Mouse (Mus musculus): ENCODE results near the gene Atp2b2. TPM values are rescaled to one million over a fixed set of nuclear protein-coding genes. Genes with fewer than 3 reads are reported as not detected.

Gene Atp2b2
- polyA plus RNA-seq, 1 experiment from 2014 or later, result 0.15 TPM

DNA sequence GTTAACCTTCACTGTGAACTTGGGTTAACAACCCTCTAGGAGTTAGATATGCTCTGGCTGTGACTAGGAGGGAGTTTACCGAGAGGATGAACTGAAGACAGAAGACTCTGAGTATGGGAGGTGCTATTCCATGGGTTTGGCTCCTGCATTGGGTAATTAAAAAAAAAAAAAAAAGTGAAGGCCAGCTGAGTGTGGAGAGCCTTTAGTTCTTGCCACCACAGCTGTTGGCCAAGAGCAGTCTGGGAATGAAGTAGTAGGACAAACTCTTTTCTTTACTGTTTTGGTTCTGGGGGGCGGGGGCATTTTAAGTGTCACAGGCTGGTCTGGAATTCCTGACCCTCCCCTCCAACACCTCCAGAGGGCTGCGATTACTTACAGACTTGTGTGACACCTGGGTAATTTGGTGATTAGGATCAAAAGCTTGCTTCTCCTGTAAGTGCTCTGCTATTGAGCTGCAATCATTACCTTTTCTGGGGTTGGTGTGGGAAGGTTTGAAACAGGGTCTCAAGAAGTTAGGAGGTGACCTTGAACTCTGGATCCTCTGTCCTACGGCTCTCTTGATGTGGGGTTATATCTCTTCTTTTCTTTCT is 346.6 kb downstream of the Atp2b2 start:
- peak overlapping the region; percentile 92 for H3K27ac ChIP-seq (ENCODE audit: low read length)
- H3K36me3 ChIP-seq (ENCODE audit: control insufficient read depth, insufficient read depth, low read length), result no peaks in the 10 kb centered on the region; the same call in 1 of the 2 replicates
- peak overlapping the region; percentile 85 for H3K4me3 ChIP-seq (ENCODE audit: low read length)
- H3K9ac ChIP-seq (ENCODE audit: low read length), result peak overlapping the region; percentile 60
- H3K4me2 ChIP-seq (ENCODE audit: low read depth, low read length), result peak overlapping the region; percentile 96
- ATAC-seq (ENCODE audit: low read depth), result no peak
- peaks cover 21% of the 10 kb centered on the region for H3K4me1 ChIP-seq (replicated peaks; ENCODE audit: control insufficient read depth, insufficient read depth, low read length)
- H3K9me3 ChIP-seq (ENCODE audit: control insufficient read depth, low read length), result no peaks in the 10 kb centered on the region
- WGBS, result 45% methylated on average over 4 of the region's 4 CpGs
- no peaks in the 10 kb centered on the region for H3K27me3 ChIP-seq (ENCODE audit: control insufficient read depth, insufficient read depth, low read depth, low read length)

DNA sequence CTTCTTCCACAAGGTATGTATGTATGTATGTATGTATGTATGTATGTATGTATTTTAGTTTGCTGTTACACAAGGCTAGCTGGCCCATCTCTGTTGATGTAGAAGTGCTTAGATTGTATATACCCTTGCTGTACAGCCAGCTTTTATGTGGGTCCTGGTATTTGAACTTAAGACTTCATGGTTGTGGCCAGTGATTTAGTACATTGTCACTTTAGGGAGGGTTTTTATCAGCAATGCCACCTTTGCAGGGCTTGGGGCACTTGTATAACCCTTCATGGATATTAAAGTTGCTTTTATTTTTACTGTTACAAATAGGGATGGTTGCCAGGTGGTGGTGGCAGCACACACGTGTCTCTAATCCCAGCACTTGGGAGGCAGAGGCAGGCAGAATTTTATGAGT is 347.2 kb downstream of the Atp2b2 start:
- Histone ChIP-seq H3K27me3 (ENCODE audit: control insufficient read depth, insufficient read depth, low read depth, low read length) (no peaks in the 10 kb centered on the region), H3K9ac (ENCODE audit: low read length) (no peak overlapping the region), H3K4me3 (ENCODE audit: low read length) (no peak overlapping the region), H3K4me1 (replicated peaks; ENCODE audit: control insufficient read depth, insufficient read depth, low read length) (peaks cover 27% of the 10 kb centered on the region), H3K4me2 (ENCODE audit: low read depth, low read length) (no peak overlapping the region), H3K27ac (ENCODE audit: low read length) (no peak overlapping the region), H3K36me3 (ENCODE audit: control insufficient read depth, insufficient read depth, low read length) (no peaks in the 10 kb centered on the region; the same call in 1 of the 2 replicates), H3K9me3 (ENCODE audit: control insufficient read depth, low read length) (no peaks in the 10 kb centered on the region)
- WGBS, result 69% methylated on average over 1 of the region's 1 CpGs
- ATAC-seq (ENCODE audit: low read depth), result no peak

Small RNA genes within 50 kb of the gene (microRNA-seq; reads per million reads assigned to microRNA genes)
- 2.0 reads per million, percentile 3 among the genes with 10 or more reads in this experiment for gene Mir7042

Other genes starting within 250 kb of the Atp2b2 start
- 0.08 and 0.28 TPM in 2 replicates for gene Slc6a11, start 88.6 kb upstream of the Atp2b2 start, polyA plus RNA-seq (2015; fragmentation: Nextera tagmentation; extraction: Ambion mirVana)
- 0.28 and 0.52 TPM in 2 replicates for gene Slc6a1, start 240.0 kb upstream of the Atp2b2 start, polyA plus RNA-seq (2015; fragmentation: Nextera tagmentation; extraction: Ambion mirVana)

Measured in lung, embryonic 16.5 days (tissue).